Mouse (Mus musculus) embryonic fibroblast, embryonic 13.5 days (primary cell): ENCODE data around the gene Ehhadh. TPM values are rescaled to one million over a fixed set of nuclear protein-coding genes. Genes with fewer than 3 reads are reported as not detected.
A peak's percentile ranks its signal among the peaks of the same experiment; 100 is the strongest.
"Not testable (repeated sequence)": the region's sequence is repeated elsewhere in the genome, so short reads cannot be mapped to it uniquely, and the experiment has no call there.

ENCODE experiments used
- H3K27ac ChIP-seq: 2 replicates; pipeline ENCODE4 v1.5.1; 2012; ENCODE audit warnings: low read length, control low read depth, inconsistent platforms; ENCODE audit not compliant: insufficient read depth
- H3K4me1 ChIP-seq: 2 replicates; pipeline ENCODE4 v1.6.1; 2011; ENCODE audit warnings: low read length; ENCODE audit not compliant: control insufficient read depth, insufficient read depth
- H3K4me3 ChIP-seq: 2 replicates; pipeline ENCODE4 v1.5.1; 2011; ENCODE audit warnings: mild to moderate bottlenecking, control low read depth, low read length; ENCODE audit not compliant: insufficient read depth
- CTCF ChIP-seq: IDR thresholded peaks from 2 replicates; pipeline ENCODE4 v1.5.1; 2011; ENCODE audit warnings: mild to moderate bottlenecking, control low read depth, low read length, moderate library complexity, borderline replicate concordance; ENCODE audit not compliant: insufficient read depth
- POLR2A ChIP-seq: IDR thresholded peaks from 2 replicates; pipeline ENCODE4 v1.6.1; 2011; ENCODE audit warnings: low read depth, mild to moderate bottlenecking, control low read depth, low read length, moderate library complexity
- polyA plus RNA-seq: library from polyadenylated mRNA; stranded (reverse); fragments of >200 nt; gene quantifications from 2 replicates; pipeline ENCODE4 v1.2.4, GENCODE M21; 2011; ENCODE audit warnings: low read depth; ENCODE audit not compliant: missing spikeins, insufficient read length

Gene Ehhadh
- polyA plus RNA-seq, 1 experiment, result 3.4 TPM

DNA sequence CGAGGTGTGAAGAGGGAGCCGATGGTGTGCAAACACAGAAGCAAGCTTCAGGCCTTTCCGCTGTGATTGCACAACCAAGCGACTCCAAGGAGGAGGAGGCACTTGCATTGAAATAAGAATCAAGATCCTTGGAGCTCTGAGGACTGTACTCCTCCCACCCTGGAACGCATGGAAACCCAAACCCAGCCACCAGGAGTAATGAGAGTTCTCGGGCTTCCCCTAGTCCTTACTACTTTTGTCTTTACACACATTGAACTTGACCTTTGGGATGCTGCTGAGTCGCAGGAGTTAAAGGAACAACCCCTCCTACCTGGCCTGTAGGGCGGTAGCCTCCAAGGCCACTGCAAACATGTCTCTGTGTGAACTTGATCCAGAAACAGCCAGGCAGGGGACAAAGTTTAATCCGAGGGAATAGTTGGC is 38.0 kb upstream of the Ehhadh start:
- Histone ChIP-seq H3K27ac (no peak overlapping the region), H3K4me1 (peaks cover 3% of the 10 kb centered on the region), H3K4me3 (no peak overlapping the region)
- TF ChIP-seq CTCF (no peak), POLR2A (no peak)

DNA sequence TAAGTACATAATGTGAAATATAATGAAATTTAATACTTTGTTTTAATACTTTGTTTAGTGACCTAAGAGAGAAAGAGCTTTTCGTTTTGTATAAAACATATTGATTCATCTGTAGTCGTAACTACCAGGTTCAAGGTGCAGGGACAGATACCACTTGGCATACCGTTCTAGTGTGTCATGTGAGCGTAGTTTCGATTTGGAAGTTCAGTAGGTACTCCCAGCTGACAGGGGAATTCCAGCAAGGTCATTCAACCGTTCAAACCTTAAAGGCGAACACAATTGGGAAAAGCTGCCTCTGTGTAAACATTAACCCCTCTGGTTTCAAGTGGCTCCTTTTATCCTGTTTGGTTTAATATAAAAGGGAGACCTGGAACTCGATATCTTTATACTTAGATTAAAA is 31.0 kb upstream of the Ehhadh start:
- TF ChIP-seq POLR2A (no peak), CTCF (no peak)
- Histone ChIP-seq H3K4me3 (no peak overlapping the region), H3K4me1 (no peaks in the 10 kb centered on the region), H3K27ac (no peak overlapping the region)

DNA sequence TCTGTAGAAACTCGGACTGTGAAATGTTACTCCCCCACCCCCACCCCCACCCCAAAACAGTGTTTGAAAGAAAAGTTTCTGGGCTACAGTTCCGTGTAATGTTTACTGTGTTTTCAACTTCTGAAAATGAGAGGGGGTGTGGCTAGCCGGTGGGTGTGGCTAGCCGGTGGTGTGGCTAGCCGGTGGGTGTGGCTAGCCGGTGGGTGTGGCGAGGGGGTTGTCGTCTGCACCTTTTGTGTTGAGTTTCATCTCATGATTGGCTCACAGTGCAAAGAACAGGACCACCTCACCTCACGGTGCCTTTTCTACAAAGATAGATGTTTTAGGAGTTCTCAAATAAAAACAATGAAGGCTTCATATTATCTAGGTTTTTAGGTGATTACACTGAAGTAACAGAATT is 30.5 kb upstream of the Ehhadh start:
- TF ChIP-seq POLR2A, result no peak
- no peak for TF ChIP-seq CTCF
- H3K4me1 ChIP-seq, result no peaks in the 10 kb centered on the region
- H3K4me3 ChIP-seq, result no peak overlapping the region
- no peak overlapping the region for H3K27ac ChIP-seq

DNA sequence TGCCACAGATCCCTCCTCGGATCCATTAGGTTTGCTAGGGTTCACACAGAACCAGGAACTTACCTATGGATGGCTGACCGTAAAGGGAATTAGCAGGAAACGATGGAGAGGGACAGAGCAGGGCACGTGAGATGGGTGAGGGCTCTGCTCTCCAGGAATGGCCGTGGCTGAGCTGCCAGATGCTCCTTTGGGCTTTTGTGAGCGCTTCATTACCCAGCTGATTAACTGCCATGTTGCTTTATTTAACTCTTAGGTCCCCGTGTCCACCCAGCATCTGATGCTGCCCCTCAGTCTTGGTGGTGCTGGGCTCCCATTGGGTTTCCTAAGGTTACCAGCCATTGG is 28.0 kb upstream of the Ehhadh start:
- no peak for TF ChIP-seq CTCF
- no peak overlapping the region for H3K27ac ChIP-seq
- no peaks in the 10 kb centered on the region for H3K4me1 ChIP-seq
- H3K4me3 ChIP-seq, result no peak overlapping the region

DNA sequence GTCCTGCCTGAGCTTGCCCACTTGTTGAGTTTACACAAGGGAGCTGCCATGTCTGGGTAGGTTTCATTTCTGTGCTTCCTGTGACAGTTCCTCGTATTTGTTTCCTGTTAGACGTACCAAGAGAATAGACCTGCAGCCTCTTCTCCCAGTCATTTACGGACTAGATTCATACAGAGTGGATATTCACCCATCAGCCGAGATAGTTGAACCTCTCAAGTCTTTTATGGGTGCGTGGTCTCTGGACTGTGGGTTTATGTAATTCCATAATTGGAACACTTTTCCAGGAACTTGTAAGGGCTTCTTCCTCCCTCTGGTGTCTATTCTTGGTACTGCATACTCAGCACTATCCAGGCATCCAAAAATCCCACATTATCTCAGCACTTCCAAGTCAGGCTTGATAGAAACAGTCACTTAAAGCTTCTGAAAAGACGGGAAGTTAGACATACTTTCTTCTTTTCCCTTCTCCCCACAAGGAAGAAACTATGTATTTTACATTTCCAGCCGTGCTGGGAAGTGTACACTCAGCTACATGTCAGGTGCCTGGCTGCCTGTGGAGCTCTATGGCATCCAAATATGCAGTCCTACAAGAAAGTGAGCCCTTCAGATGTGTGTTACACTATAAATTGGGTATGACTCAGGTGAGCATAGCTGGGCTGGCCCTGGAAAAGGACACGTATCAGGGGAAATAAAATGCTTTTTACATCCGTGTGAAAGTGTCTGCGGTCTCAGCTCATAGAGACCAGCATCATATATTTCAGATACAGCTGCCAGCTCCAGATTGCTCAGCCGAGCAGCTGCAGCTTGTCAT is 27.5 kb upstream of the Ehhadh start:
- no peak for TF ChIP-seq CTCF
- no peak for TF ChIP-seq POLR2A
- H3K27ac ChIP-seq, result no peak overlapping the region

DNA sequence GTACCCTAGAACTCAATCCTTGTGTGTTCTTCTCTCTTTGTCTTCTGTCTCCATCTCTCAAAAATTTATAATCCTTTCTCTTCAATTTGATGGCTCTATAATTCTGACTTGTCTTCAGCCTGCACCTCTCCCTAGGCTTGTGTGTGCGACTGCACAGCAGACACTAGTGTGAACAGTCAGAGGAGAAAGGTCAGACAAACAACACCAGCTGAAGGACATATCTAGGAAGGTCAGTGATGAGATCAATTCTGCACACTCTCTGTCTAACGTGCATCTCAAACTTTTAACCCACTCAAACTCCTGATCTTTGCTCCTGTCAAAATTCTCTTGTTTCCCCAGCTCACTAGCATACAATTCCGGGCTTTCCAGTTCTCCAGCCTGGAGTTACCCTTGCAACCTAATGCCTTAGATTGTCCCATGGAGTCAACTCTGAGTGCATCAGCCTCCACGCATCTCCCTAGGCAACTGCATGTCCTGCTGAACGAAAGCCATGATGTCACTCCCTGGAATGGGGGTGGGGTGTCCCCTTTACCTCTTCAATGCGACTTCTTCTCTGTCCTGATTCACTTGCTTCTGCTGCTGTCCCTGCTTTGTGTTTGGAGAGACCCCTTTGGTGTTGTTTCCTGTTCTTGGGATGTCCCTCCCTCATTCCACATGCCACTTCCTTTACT is 25.7 kb upstream of the Ehhadh start:
- Histone ChIP-seq H3K4me1 (no peaks in the 10 kb centered on the region), H3K27ac (no peak overlapping the region), H3K4me3 (no peak overlapping the region)
- TF ChIP-seq CTCF (no peak), POLR2A (no peak)

More for the DNA sequence above, 27.5 kb upstream of the Ehhadh start:
- Histone ChIP-seq H3K4me1 (no peaks in the 10 kb centered on the region), H3K4me3 (no peak overlapping the region)

DNA sequence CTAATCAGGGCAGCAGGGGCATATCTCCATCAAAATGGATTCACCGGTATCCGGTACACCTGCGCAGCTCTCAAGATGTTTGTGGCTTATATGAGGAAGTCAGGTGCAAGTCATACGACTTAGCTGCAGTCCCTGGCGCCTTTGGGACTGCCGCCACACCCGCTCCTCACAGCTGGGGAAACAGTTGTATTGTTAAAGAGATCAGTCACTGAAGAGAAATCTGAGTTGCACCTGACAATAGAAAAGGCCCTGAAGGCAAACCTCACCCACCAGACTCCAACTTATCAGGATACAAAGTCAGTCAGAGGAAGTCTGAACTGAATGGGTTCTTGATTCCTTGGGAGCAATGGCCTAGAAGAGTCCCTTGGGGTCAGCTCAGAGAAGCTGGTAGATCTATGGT is 20.2 kb upstream of the Ehhadh start:
- not testable (repeated sequence) for H3K4me1 ChIP-seq

DNA sequence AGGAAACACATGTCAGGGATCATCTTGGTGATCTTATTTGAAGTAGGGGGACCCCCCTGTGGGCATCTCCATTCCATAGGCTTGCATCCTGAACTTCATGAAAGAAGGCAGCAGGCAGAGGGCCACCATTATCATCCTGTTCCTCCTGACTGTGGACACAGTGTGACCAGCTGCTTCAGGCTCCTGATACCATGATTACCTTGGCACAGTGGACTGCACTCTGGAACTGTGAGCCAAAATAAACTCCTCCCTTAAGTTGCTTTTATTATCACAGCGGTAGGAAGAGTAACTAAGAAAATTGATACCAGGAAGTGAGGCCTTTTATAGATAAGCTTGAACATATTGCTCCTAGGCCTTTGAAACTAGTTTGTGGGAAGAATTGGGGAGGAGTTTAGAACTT is 19.3 kb upstream of the Ehhadh start:
- Histone ChIP-seq H3K4me1 (no peaks in the 10 kb centered on the region), H3K27ac (no peak overlapping the region), H3K4me3 (no peak overlapping the region)
- no peak for TF ChIP-seq POLR2A
- TF ChIP-seq CTCF, result no peak

More for the DNA sequence above, 20.2 kb upstream of the Ehhadh start:
- not testable (repeated sequence) for H3K27ac ChIP-seq, H3K4me3 ChIP-seq

DNA sequence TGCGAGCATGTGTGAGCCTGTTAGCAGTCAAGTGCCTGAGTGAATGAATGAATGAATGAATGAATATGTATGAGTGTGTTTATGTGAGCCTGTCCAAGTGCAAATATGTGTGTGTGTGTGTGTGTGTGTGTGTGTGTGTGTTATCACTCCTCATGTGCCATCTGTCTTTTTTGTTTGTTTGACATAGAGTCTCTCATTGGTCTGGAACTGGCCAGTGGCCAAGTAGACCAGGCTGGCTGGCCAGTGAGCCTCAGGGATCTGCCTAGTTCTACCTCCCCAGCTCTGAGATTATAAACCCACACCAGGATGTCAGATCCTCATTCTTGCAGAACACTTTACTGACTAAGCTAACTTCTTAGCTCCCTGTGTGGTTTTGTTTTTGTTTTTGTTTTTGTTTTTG is 16.7 kb upstream of the Ehhadh start:
- no peaks in the 10 kb centered on the region for H3K4me1 ChIP-seq
- H3K27ac ChIP-seq, result no peak overlapping the region
- H3K4me3 ChIP-seq, result no peak overlapping the region
- TF ChIP-seq POLR2A (no peak), CTCF (no peak)

DNA sequence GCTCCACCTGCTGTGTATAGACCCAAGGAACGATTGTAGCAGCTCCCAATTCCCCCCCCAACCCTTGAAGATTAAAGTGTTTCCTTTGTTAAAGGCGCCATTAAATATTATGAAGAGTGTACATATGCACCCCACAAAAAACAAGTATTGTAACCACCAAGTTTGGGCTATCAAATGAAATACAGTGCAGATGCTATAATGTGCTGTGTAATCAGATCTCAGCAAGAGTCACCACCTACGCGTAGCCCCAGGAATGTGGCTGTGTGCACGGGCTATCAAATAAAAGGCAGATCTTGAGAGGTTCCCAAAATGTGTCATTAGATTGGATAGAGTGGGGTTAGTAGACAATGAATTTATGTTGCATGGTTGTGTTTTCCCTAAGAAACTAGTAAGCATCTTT is 7.5 kb upstream of the Ehhadh start:
- Histone ChIP-seq H3K27ac (no peak overlapping the region), H3K4me1 (no peaks in the 10 kb centered on the region), H3K4me3 (peak overlapping the region; percentile 88; the same call in 1 of the 2 replicates)
- TF ChIP-seq POLR2A, result no peak
- TF ChIP-seq CTCF, result no peak
